Mouse (Mus musculus): ENCODE data around the gene Tnfrsf18. TPM values are rescaled to one million over a fixed set of nuclear protein-coding genes. Genes with fewer than 3 reads are reported as not detected.
A peak's percentile ranks its signal among the peaks of the same experiment; 100 is the strongest.

The Tnfrsf18 gene
- total RNA-seq, 2 experiments from 2014 or later, result not detected

DNA sequence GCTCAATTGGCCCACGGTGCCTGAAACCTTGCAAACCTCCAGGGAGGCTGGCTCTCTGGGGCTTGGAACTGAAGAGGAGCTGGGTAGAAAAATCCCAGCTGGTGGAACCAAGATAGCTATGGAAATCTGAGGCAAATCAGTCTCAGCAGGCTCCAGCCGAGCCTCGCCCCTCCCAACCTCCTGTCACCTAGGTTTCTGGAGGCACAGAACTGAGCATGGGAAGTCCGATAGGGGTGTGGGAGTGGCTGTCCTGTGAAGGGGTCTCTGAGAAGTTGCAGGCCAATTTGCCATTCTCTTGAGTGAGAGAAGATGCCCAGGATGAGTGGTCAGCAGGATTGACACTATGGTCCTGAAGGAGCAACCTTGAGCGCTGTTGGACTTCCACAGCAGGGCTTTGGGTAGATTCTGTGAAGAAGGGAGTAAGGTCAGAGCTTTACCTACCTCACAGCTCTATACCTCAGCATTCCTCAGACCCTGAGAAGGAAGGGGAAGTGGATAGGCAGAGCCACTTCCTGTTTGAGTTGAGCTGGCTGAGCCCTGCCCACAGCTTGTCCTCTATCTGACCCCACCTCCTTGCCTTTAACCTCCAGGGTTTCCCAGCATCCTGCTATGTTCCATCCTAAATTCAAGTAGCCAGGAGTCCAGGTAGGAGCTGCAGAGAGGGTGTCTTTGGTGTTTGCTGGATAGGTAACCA lies 41.4 kb downstream of the Tnfrsf18 start:
- no peak overlapping the region for H3K27ac ChIP-seq
- H3K4me3 ChIP-seq, result no peak overlapping the region
- no peak for DNase-seq (ENCODE audit: low spot score in 2 of 2)
- no peak for TF ChIP-seq CTCF (conservative IDR thresholded peaks at IDR 0.05)

DNA sequence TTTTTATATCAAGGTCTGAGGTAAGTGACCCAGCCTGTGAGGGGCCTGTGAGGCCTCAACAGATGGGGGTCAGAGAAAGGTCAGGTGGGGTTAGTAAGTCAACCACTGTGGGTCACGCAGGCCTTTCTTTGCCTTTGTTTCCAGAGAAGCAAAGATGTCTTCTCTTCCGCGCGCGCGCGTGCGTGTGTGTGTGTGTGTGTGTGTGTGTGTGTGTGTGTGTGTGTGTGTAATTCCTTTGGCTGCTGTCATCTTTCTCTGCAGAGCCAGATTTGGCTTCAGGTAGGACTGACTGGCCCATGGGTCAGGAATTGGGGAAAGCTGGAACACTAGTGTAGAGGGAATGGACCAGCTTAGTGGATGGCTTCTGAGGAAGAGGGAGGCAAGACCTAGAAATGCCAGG lies 43.7 kb downstream of the Tnfrsf18 start:
- no peak for TF ChIP-seq CTCF (conservative IDR thresholded peaks at IDR 0.05)
- DNase-seq (ENCODE audit: low spot score in 2 of 2), result no peak
- Histone ChIP-seq H3K4me3 (no peak overlapping the region), H3K27ac (no peak overlapping the region)

DNA sequence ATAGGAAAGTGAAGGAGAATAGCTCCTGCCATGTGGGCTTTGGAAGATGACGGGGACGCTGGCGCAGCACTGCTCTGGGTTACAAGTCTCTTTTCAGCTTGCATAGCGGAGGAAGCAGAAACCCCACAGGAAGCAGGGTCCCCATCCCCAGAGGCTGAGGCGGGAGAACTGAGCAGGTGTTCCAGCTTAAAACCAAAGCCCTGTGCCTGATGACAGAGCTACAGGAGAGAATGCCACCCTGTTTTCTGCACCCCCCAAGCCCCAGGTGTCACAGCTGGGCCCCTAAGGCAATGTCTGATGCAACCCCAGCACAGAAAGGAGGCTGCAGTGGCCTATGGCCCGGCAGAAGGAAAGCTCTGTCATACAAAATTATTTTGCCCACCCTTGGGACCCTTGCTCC lies 44.3 kb downstream of the Tnfrsf18 start:
- H3K4me3 ChIP-seq, result no peak overlapping the region
- H3K27ac ChIP-seq, result no peak overlapping the region
- no peak for TF ChIP-seq CTCF (conservative IDR thresholded peaks at IDR 0.05)
- DNase-seq (ENCODE audit: low spot score in 2 of 2), result no peak

DNA sequence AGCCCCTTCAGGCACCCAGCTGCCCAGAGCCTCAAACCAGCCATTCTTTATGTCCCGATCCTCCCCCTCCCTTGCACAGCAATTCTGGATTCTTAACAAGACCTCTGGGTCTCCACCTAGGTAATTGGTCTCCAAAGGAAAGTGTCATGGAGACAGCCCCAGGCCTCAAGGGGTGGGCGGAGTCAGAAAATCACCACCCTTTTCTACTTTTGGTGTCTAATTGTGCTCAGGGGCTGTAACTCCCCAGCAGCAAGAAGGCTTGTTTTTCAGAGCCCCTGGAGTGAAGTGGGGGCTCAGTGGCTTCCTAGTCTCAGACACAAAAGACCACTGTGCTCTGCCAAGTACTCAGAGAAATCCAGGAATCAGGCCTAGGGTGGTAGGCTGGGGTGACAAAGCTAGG lies 44.8 kb downstream of the Tnfrsf18 start:
- Histone ChIP-seq H3K4me3 (no peak overlapping the region), H3K27ac (no peak overlapping the region)
- no peak for DNase-seq (ENCODE audit: low spot score in 2 of 2)
- no peak for TF ChIP-seq CTCF (conservative IDR thresholded peaks at IDR 0.05)

DNA sequence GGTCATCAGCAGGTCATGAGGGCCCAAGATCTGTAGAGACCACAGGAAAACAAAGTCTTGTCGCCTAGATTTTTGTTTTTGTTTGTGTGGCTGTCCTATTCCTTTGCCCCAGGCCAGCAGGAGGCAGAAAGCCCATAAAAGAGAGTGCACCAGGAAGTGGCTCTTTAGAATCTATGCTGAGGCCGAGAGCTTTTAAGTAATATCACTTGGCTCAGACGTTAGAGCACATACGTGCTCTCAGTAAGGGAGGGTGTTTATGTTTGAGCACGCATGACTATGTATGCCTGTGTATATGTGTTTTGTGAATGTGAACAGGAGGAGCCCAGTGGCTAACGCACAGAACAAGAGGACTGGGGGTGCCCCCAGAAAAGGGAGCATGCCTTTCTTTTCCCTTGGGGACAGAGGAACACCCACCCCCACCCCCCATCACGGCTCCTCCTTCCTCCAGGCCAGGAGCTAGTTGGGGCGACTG lies 51.0 kb downstream of the Tnfrsf18 start:
- no peak for DNase-seq (ENCODE audit: low spot score in 2 of 2)
- TF ChIP-seq CTCF (conservative IDR thresholded peaks at IDR 0.05), result no peak
- Histone ChIP-seq H3K4me3 (no peak overlapping the region), H3K27ac (no peak overlapping the region)

DNA sequence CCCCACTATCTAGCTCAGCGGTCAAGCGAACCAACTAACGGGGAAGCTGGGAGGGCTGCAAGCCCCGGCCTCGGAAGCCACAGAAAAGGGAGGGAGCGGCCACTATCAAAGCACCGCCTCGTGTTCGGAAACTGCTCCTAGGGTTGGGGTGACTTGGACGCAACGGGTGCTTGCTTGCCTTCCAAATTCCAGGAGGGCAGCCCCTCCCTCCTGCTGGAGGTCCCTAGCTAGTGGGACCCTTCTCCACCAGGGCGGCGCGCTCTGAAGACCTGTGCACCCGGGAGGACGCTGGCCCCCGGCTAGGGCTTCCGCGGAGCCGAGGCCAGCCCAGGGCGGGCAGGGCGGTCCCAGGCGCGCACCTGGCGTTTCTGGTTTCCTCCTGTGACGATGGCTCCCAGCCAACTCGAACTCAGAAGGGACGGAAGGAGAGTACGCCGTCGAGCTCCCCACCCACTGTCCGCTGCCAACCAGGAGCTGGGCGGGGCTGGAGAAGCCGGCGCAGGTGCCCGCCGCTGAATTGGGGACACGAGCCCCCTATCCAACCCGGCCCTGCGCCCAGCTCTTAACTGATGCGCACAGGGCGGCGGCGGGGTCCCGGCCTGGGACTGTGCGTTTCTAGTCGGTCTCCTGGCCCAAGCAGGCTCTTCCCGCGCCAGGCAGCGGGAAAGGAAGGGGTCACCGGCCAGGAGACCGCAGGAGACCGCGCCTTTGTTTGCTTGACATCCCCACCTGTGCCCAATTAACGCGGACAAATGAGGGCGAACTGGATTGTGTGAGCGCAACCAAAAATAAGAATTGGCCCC lies 51.7 kb downstream of the Tnfrsf18 start:
- TF ChIP-seq CTCF (conservative IDR thresholded peaks at IDR 0.05), result peak; percentile 27; the same call in 1 of the 2 replicates
- Histone ChIP-seq H3K4me3 (peak overlapping the region; percentile 45), H3K27ac (no peak overlapping the region)
- DNase-seq (ENCODE audit: low spot score in 2 of 2), result no peak

Small RNA genes lying within 50 kb of the gene (microRNA-seq; reads per million reads assigned to microRNA genes)
- 11.8 to 21.7 reads per million in 2 experiments for gene Mir200a
- 33.0 to 87.9 reads per million in 2 experiments for gene Mir200b
- 54.5 to 94.9 reads per million in 2 experiments for gene Mir429

Other genes starting within 250 kb of the Tnfrsf18 start
- 10 to 100 TPM; 24.0 to 24.8 TPM for gene Tmem88b, start 240.3 kb upstream of the Tnfrsf18 start, total RNA-seq (2021)
- under 1 TPM in 1 of 2 experiments, not detected in 1; 0.32 TPM for gene Ankrd65, start 235.7 kb upstream of the Tnfrsf18 start, total RNA-seq (2021)
- gene Mrpl20, start 223.3 kb upstream of the Tnfrsf18 start, total RNA-seq (2021), result 10 to 100 TPM; 86.6 to 89.6 TPM
- 10 to 100 TPM; 79.4 to 94.2 TPM for gene Ccnl2, start 213.7 kb upstream of the Tnfrsf18 start, total RNA-seq (2021)
- gene Aurkaip1, start 194.9 kb upstream of the Tnfrsf18 start, total RNA-seq (2021), result 100 to 1,000 TPM; 102 to 105 TPM
- 10 to 100 TPM in 1 of 2 experiments, 1 to 10 TPM in 1; 8.4 to 10.6 TPM for gene Mxra8, start 186.5 kb upstream of the Tnfrsf18 start, total RNA-seq (2021)
- 10 to 100 TPM; 80.8 to 81.9 TPM for gene Dvl1, start 178.8 kb upstream of the Tnfrsf18 start, total RNA-seq (2021)
- gene Tas1r3, start 162.8 kb upstream of the Tnfrsf18 start, total RNA-seq (2021), result under 1 TPM; 0.33 to 0.44 TPM
- gene Cptp, start 156.7 kb upstream of the Tnfrsf18 start, total RNA-seq (2021), result 10 to 100 TPM; 29.2 to 31.7 TPM
- gene Ints11, start 156.6 kb upstream of the Tnfrsf18 start, total RNA-seq (2021), result 10 to 100 TPM; 33.7 to 35.8 TPM
- 10 to 100 TPM; 62.3 to 68.1 TPM for gene Pusl1, start 134.4 kb upstream of the Tnfrsf18 start, total RNA-seq (2021)
- 100 to 1,000 TPM; 121 to 129 TPM for gene Acap3, start 134.3 kb upstream of the Tnfrsf18 start, total RNA-seq (2021)
- gene Ube2j2, start 82.3 kb upstream of the Tnfrsf18 start, total RNA-seq (2021), result 10 to 100 TPM; 69.8 to 71.2 TPM
- gene C1qtnf12, start 63.8 kb upstream of the Tnfrsf18 start, total RNA-seq (2021), result 10 to 100 TPM; 11.5 to 18.0 TPM
- 10 to 100 TPM in 1 of 2 experiments, 1 to 10 TPM in 1; 9.3 to 10.1 TPM for gene B3galt6, start 33.5 kb upstream of the Tnfrsf18 start, total RNA-seq (2021)
- gene Sdf4, start 33.3 kb upstream of the Tnfrsf18 start, total RNA-seq (2021), result 100 to 1,000 TPM; 191 to 194 TPM
- 1 to 10 TPM; 1.3 to 2.3 TPM for gene Tnfrsf4, start 12.3 kb upstream of the Tnfrsf18 start, total RNA-seq (2021)
- under 1 TPM in 1 of 2 experiments, not detected in 1; 0.26 TPM for gene Ttll10, start 33.2 kb downstream of the Tnfrsf18 start, total RNA-seq (2021)
- 10 to 100 TPM; 27.3 to 34.9 TPM for gene 9430015G10Rik, start 83.8 kb downstream of the Tnfrsf18 start, total RNA-seq (2021)
- gene Rnf223, start 104.3 kb downstream of the Tnfrsf18 start, total RNA-seq (2021), result 1 to 10 TPM in 1 of 2 experiments, under 1 TPM in 1; 0.79 to 1.1 TPM
- gene Agrn, start 171.3 kb downstream of the Tnfrsf18 start, total RNA-seq (2021), result 100 to 1,000 TPM; 146 to 148 TPM
- 1 to 10 TPM in 1 of 2 experiments, under 1 TPM in 1; 0.87 to 1.3 TPM for gene Isg15, start 174.7 kb downstream of the Tnfrsf18 start, total RNA-seq (2021)
- gene AW011738, start 177.1 kb downstream of the Tnfrsf18 start, total RNA-seq (2021), result 1 to 10 TPM; 5.6 to 7.1 TPM
- gene Perm1, start 189.7 kb downstream of the Tnfrsf18 start, total RNA-seq (2021), result under 1 TPM; 0.26 to 0.44 TPM
- gene Plekhn1, start 208.7 kb downstream of the Tnfrsf18 start, total RNA-seq (2021), result 10 to 100 TPM; 41.4 to 43.1 TPM
- gene Noc2l, start 209.8 kb downstream of the Tnfrsf18 start, total RNA-seq (2021), result 10 to 100 TPM; 70.7 to 72.1 TPM
- 1 to 10 TPM; 4.8 to 5.4 TPM for gene Samd11, start 229.5 kb downstream of the Tnfrsf18 start, total RNA-seq (2021)